24 mouse cellular contexts compared by ENCODE assay signal in genomic region chr11:120937976-120938375, GRCm38 (mm10). TPM values are rescaled to one million over a fixed set of nuclear protein-coding genes. Genes with fewer than 3 reads are reported as not detected.
DNase-seq lines count a peak whose midpoint lies in the region; ATAC-seq and TF ChIP-seq lines count a peak whose summit lies in the region.
"Had no signal": no experiment of that assay in that cellular context is flagged by ENCODE, and none has a peak within 500 bp of the region (broad histone marks: within the 10 kb centered on the region; RNA-seq: fewer than 3 reads in every experiment).

No protein-coding gene starts in this region.

- H3K27ac ChIP-seq in heart, embryonic 10.5 days = 0 out of 2 replicates have a peak overlapping the region, but pooled peaks have one; percentile 16
- H3K27ac ChIP-seq in bone marrow macrophage, adult 2 months (ENCODE audit: insufficient read depth, low read depth, low read length) = peak overlapping the region; percentile 54
- H3K27ac ChIP-seq in liver, embryonic 12.5 days = peak overlapping the region; percentile 62
- H3K27ac ChIP-seq: embryonic facial prominence, embryonic 15.5 days; heart, adult 2 months; hindbrain, embryonic 14.5 days; left cerebral cortex, adult 2 months; limb, embryonic 12.5 days had no signal

- no peaks in the 10 kb centered on the region for H3K27me3 ChIP-seq in heart, embryonic 10.5 days (ENCODE audit: insufficient read depth, poor library complexity, severe bottlenecking)
- no peaks in the 10 kb centered on the region for H3K27me3 ChIP-seq in liver, embryonic 12.5 days (replicated peaks)
- H3K27me3 ChIP-seq: embryonic facial prominence, embryonic 15.5 days had no signal

- H3K4me1 ChIP-seq in heart, embryonic 10.5 days = peaks cover 14% of the 10 kb centered on the region
- peaks cover 26% of the 10 kb centered on the region for H3K4me1 ChIP-seq in bone marrow macrophage, adult 2 months (ENCODE audit: control insufficient read depth, insufficient read depth, low read length)
- peaks cover 31% of the 10 kb centered on the region for H3K4me1 ChIP-seq in liver, embryonic 12.5 days
- H3K4me1 ChIP-seq: limb, embryonic 12.5 days had no signal

- no peak overlapping the region for H3K4me3 ChIP-seq in heart, embryonic 10.5 days
- no peak overlapping the region for H3K4me3 ChIP-seq in bone marrow macrophage, adult 2 months (ENCODE audit: insufficient read depth, low read length)
- H3K4me3 ChIP-seq in liver, embryonic 12.5 days = no peak overlapping the region
- H3K4me3 ChIP-seq: embryonic facial prominence, embryonic 15.5 days; heart, adult 2 months; left cerebral cortex, adult 2 months; limb, embryonic 12.5 days; myocyte had no signal

- no peaks in the 10 kb centered on the region for H3K36me3 ChIP-seq in heart, embryonic 10.5 days
- no peaks in the 10 kb centered on the region for H3K36me3 ChIP-seq in liver, embryonic 12.5 days
- H3K36me3 ChIP-seq: embryonic facial prominence, embryonic 15.5 days; G1E; limb, embryonic 12.5 days had no signal

- 82% methylated on average over 1 of the region's 1 CpGs for WGBS in heart, embryonic 10.5 days
- WGBS in liver, embryonic 12.5 days (ENCODE audit: insufficient replicate concordance) = 90% methylated on average over 1 of the region's 1 CpGs

- no peak for DNase-seq in heart, embryonic 10.5 days (ENCODE audit: low spot score)
- no peak for DNase-seq in heart, adult 11 months
- DNase-seq in embryo, embryonic 10.5 days (ENCODE audit: low spot score) = no peak
- no peak for DNase-seq in left cerebral cortex, adult 8-10 months (ENCODE audit: low spot score in 2 of 2)
- no peak for DNase-seq in left cerebral cortex, postnatal 4 days
- DNase-seq: adrenal gland, postnatal 36 days; cerebellum, adult 9-10 months; gastrocnemius, postnatal 10 days; heart, adult 2 months; heart, postnatal 10 days; kidney, adult 8-10 months; kidney, postnatal 14 days; lung, embryonic 14.5 days; midbrain, embryonic 14.5 days; spleen, adult 18-20 months had no signal

- ATAC-seq in liver, embryonic 12.5 days = peak; percentile 82
- ATAC-seq in megakaryocyte, adult 5-6 weeks (ENCODE audit: poor library complexity, severe bottlenecking) = peak; percentile 60

- H3K9me3 ChIP-seq in heart, embryonic 10.5 days = no peaks in the 10 kb centered on the region
- H3K9me3 ChIP-seq in liver, embryonic 12.5 days (replicated peaks) = no peaks in the 10 kb centered on the region
- H3K9me3 ChIP-seq: embryonic facial prominence, embryonic 15.5 days; G1E; limb, embryonic 12.5 days had no signal

- no peak overlapping the region for H3K9ac ChIP-seq in liver, embryonic 12.5 days
- H3K9ac ChIP-seq: embryonic facial prominence, embryonic 15.5 days; hindbrain, embryonic 14.5 days; limb, embryonic 12.5 days; lung, embryonic 14.5 days had no signal

- no peak overlapping the region for H3K4me2 ChIP-seq in liver, embryonic 12.5 days
- H3K4me2 ChIP-seq: embryonic facial prominence, embryonic 15.5 days; hindbrain, embryonic 14.5 days; limb, embryonic 12.5 days; lung, embryonic 14.5 days had no signal

- TF ChIP-seq POLR2A in bone marrow macrophage, adult 2 months (IDR thresholded peaks at IDR 0.05; ENCODE audit: borderline replicate concordance, low read depth, low read length) = no peak

- intact Hi-C loops in left cerebral cortex, postnatal 4 days (cut with DNase I) = no loop called here

- no peak for TF ChIP-seq CTCF in bone marrow macrophage, adult 2 months (IDR thresholded peaks at IDR 0.05; ENCODE audit: low read depth, low read length)

RNA-seq across cellular contexts. Expression of gene Ccdc57, which starts 5.3 kb away (rescaled TPM):
- 6.0 and 6.5 TPM in 2 replicates for polyA plus RNA-seq in heart, embryonic 10.5 days (2016; fragmentation: Nextera tagmentation; extraction: Ambion mirVana)
- polyA plus RNA-seq in bone marrow macrophage, adult 2 months (2012; ENCODE audit: insufficient read depth, insufficient read length, missing spikeins) = 3.0 and 4.1 TPM in 2 replicates
- polyA plus RNA-seq in liver, embryonic 12.5 days (2016; fragmentation: Nextera tagmentation; extraction: Ambion mirVana) = 2.9 and 3.2 TPM in 2 replicates
- 0.30 and 1.2 TPM in 2 replicates for total RNA-seq in megakaryocyte, adult 5-6 weeks (2015)
- 2.1 and 2.4 TPM in 2 replicates for total RNA-seq in megakaryocyte, adult 5-6 weeks (2017)
- total RNA-seq in left cerebral cortex, adult 8-10 months (2022) = 1 to 10 TPM; 8.4 to 9.8 (median 9.0) TPM
- total RNA-seq in left cerebral cortex, postnatal 4 days (2021) = 10 to 100 TPM; 11.7 to 13.7 TPM

RNA-seq across cellular contexts. Expression of gene Slc16a3, which starts 10.3 kb away (rescaled TPM):
- 416 and 440 TPM in 2 replicates for polyA plus RNA-seq in heart, embryonic 10.5 days (2016; fragmentation: Nextera tagmentation; extraction: Ambion mirVana)
- 45.2 and 50.5 TPM in 2 replicates for polyA plus RNA-seq in bone marrow macrophage, adult 2 months (2012; ENCODE audit: insufficient read depth, insufficient read length, missing spikeins)
- polyA plus RNA-seq in liver, embryonic 12.5 days (2016; fragmentation: Nextera tagmentation; extraction: Ambion mirVana) = 166 and 170 TPM in 2 replicates
- total RNA-seq in megakaryocyte, adult 5-6 weeks (2015) = 21.4 and 24.6 TPM in 2 replicates
- total RNA-seq in megakaryocyte, adult 5-6 weeks (2017) = 35.2 and 40.7 TPM in 2 replicates
- total RNA-seq in left cerebral cortex, adult 8-10 months (2022) = 1 to 10 TPM; 3.9 to 9.3 (median 7.8) TPM
- 1 to 10 TPM; 1.4 to 3.6 TPM for total RNA-seq in left cerebral cortex, postnatal 4 days (2021)

RNA-seq across cellular contexts. Expression of gene Csnk1d, which starts 53.2 kb away (rescaled TPM):
- polyA plus RNA-seq in heart, embryonic 10.5 days (2016; fragmentation: Nextera tagmentation; extraction: Ambion mirVana) = 85.2 and 99.8 TPM in 2 replicates
- 80.3 and 87.4 TPM in 2 replicates for polyA plus RNA-seq in bone marrow macrophage, adult 2 months (2012; ENCODE audit: insufficient read depth, insufficient read length, missing spikeins)
- polyA plus RNA-seq in liver, embryonic 12.5 days (2016; fragmentation: Nextera tagmentation; extraction: Ambion mirVana) = 58.4 and 61.1 TPM in 2 replicates
- 56.0 and 64.8 TPM in 2 replicates for total RNA-seq in megakaryocyte, adult 5-6 weeks (2015)
- total RNA-seq in megakaryocyte, adult 5-6 weeks (2017) = 67.8 and 69.7 TPM in 2 replicates
- total RNA-seq in left cerebral cortex, adult 8-10 months (2022) = 100 to 1,000 TPM; 112 to 116 (median 113) TPM
- 100 to 1,000 TPM; 137 to 141 TPM for total RNA-seq in left cerebral cortex, postnatal 4 days (2021)
